Mouse (Mus musculus) heart, postnatal 14 days (tissue): Measurements from ENCODE around the gene Lrrc56. TPM values are rescaled to one million over a fixed set of nuclear protein-coding genes. Genes with fewer than 3 reads are reported as not detected.

Experiments used
- DNase-seq, 2 experiments: peaks; one replicate each; pipeline ENCODE4 v3.0.0; 2021 to 2022
- intact Hi-C: fragments of 180-260 bp; cut with DNase I; formaldehyde crosslinking; loops from one replicate; pipeline ENCODE4 v1.15.1; 2025
- long read RNA-seq, 2 experiments: library from polyadenylated mRNA; stranded (forward); transcript quantifications; one replicate each; pipeline ENCODE4 v2.0.0; 2021
- total RNA-seq, 2 experiments: library from RNA; stranded (reverse); gene quantifications; 2 replicates each; pipeline ENCODE4 v1.2.3; 2021

Gene Lrrc56
- 1 to 10 TPM; 2.6 to 3.6 TPM for total RNA-seq
- long read RNA-seq, experiment 1, partial matches to known transcripts, result 0 of 4 reads
- long read RNA-seq, experiment 1, other reads (novel, unspliced or antisense), result 3 of 4 reads
- long read RNA-seq, experiment 2, partial matches to known transcripts, result 1 of 8 reads
- long read RNA-seq, experiment 2, other reads (novel, unspliced or antisense), result 6 of 8 reads

GRCm38 (mm10) chr7:141193948-141194347 is at the start of gene Lrrc56, which contains the start of gene Hras:
TSS of gene Lrrc56 (plus strand) at chr7:141194157.
TSS of gene Hras (minus strand) at chr7:141194005.
- intact Hi-C loops, result no loop called here
- DNase-seq, result peak; percentile 98 to 99

GRCm38 (mm10) chr7:141144650-141145049 is 49.3 kb upstream of the Lrrc56 start:
- intact Hi-C loops, result no loop called here
- DNase-seq, result no peak

GRCm38 (mm10) chr7:141145403-141145802 is 48.6 kb upstream of the Lrrc56 start:
- DNase-seq, result no peak
- intact Hi-C loops, result no loop called here

- no peak for DNase-seq
- intact Hi-C loops, result no loop called here
These were observed 47.8 kb upstream of the Lrrc56 start for GRCm38 (mm10) chr7:141146043-141146595.

GRCm38 (mm10) chr7:141147044-141147443 is 46.9 kb upstream of the Lrrc56 start:
- intact Hi-C loops, result no loop called here
- DNase-seq, result no peak

- no peak for DNase-seq
- intact Hi-C loops, result no loop called here
These were observed 45.3 kb upstream of the Lrrc56 start for GRCm38 (mm10) chr7:141148639-141149038.

GRCm38 (mm10) chr7:141155362-141155761 is 38.6 kb upstream of the Lrrc56 start:
- DNase-seq, result no peak
- intact Hi-C loops, result no loop called here

GRCm38 (mm10) chr7:141164397-141164796 is 29.6 kb upstream of the Lrrc56 start:
- intact Hi-C loops, result loop anchor here (10.0 kb wide), 1 partner anchor 60 kb away; the partner anchor contains the start of gene Phrf1
- no peak for DNase-seq

GRCm38 (mm10) chr7:141164850-141165249 is 29.1 kb upstream of the Lrrc56 start:
- intact Hi-C loops, result loop anchor here (10.0 kb wide), 1 partner anchor 60 kb away; the partner anchor contains the start of gene Phrf1
- DNase-seq, result no peak

GRCm38 (mm10) chr7:141167901-141168517 is 25.9 kb upstream of the Lrrc56 start:
- DNase-seq, result peak; percentile 37 to 59
- intact Hi-C loops, result loop anchor here (10.0 kb wide), 1 partner anchor 57 kb away; the partner anchor contains the start of gene Phrf1

- intact Hi-C loops, result loop anchor here (10.0 kb wide), 1 partner anchor 56 kb away; the partner anchor contains the start of gene Phrf1
These were observed 25.4 kb upstream of the Lrrc56 start for GRCm38 (mm10) chr7:141168518-141168953.

GRCm38 (mm10) chr7:141169300-141169699 is 24.7 kb upstream of the Lrrc56 start:
- no peak for DNase-seq
- intact Hi-C loops, result loop anchor here (10.0 kb wide), 1 partner anchor 56 kb away; the partner anchor contains the start of gene Phrf1

More at GRCm38 (mm10) chr7:141168518-141168953, 25.4 kb upstream of the Lrrc56 start:
- DNase-seq, result peak; percentile 69

GRCm38 (mm10) chr7:141169866-141170265 is 24.1 kb upstream of the Lrrc56 start:
- DNase-seq, result no peak
- intact Hi-C loops, result loop anchor here (5.0 to 10.0 kb wide), 4 partner anchors 48 to 313 kb away; partner anchors contain the start of genes Bet1l, Gm45785, Phrf1 and Ptdss2

GRCm38 (mm10) chr7:141172116-141173006 is 21.6 kb upstream of the Lrrc56 start, which contains the start of gene Rnh1:
TSS of gene Rnh1 (minus strand) at chr7:141172857.
- intact Hi-C loops, result loop anchor here (5.0 kb wide), 3 partner anchors 50 to 315 kb away; partner anchors contain the start of genes Bet1l, Gm45785, Ptdss2 and Ric8a

GRCm38 (mm10) chr7:141173323-141173850 is 20.6 kb upstream of the Lrrc56 start:
- intact Hi-C loops, result loop anchor here (5.0 kb wide), 3 partner anchors 51 to 316 kb away; partner anchors contain the start of genes Bet1l, Gm45785, Ptdss2 and Ric8a
- no peak for DNase-seq

More at GRCm38 (mm10) chr7:141172116-141173006, 21.6 kb upstream of the Lrrc56 start, which contains the start of gene Rnh1:
- DNase-seq, result peak; percentile 90 to 91

- no peak for DNase-seq
- intact Hi-C loops, result loop anchor here (5.0 kb wide), 2 partner anchors 103 to 268 kb away; no protein-coding TSS in a partner anchor
These were observed 18.9 kb upstream of the Lrrc56 start for GRCm38 (mm10) chr7:141175068-141175467.

- intact Hi-C loops, result loop anchor here (1.0 to 5.0 kb wide), 4 partner anchors 84 to 269 kb away; no protein-coding TSS in a partner anchor
- peak; percentile 87 to 93 for DNase-seq
These were observed 17.8 kb upstream of the Lrrc56 start for GRCm38 (mm10) chr7:141176173-141176572.

GRCm38 (mm10) chr7:141188194-141188593 is 5.8 kb upstream of the Lrrc56 start:
- DNase-seq, result no peak
- intact Hi-C loops, result no loop called here

GRCm38 (mm10) chr7:141188733-141189132 is 5.2 kb upstream of the Lrrc56 start:
- DNase-seq, result no peak
- intact Hi-C loops, result no loop called here
